Mouse (Mus musculus): ENCODE data around the gene Stard10. TPM values are rescaled to one million over a fixed set of nuclear protein-coding genes. Genes with fewer than 3 reads are reported as not detected.

Stard10 gene
- polyA plus RNA-seq, 1 experiment: 10.9 TPM

- TF ChIP-seq FOSL1 (IDR thresholded peaks at IDR 0.05; ENCODE audit: insufficient read depth, low read length, poor library complexity, severe bottlenecking): no peak
- TF ChIP-seq MYOD1 (IDR thresholded peaks at IDR 0.05; ENCODE audit: control insufficient read depth, insufficient read length, low read depth): no peak
- no peaks in the 10 kb centered on the region for H3K79me3 ChIP-seq (ENCODE audit: low read depth)
- H3K36me3 ChIP-seq (ENCODE audit: control insufficient read depth, insufficient read depth): peaks cover 9% of the 10 kb centered on the region
- H3K4me3 ChIP-seq (ENCODE audit: insufficient read depth, poor library complexity, severe bottlenecking): no peak overlapping the region
- no peak overlapping the region for H3ac ChIP-seq (ENCODE audit: control insufficient read depth, insufficient read length, low read depth)
- no peaks in the 10 kb centered on the region for H3K79me2 ChIP-seq (ENCODE audit: control insufficient read depth, insufficient read depth)
- H3K27me3 ChIP-seq (ENCODE audit: control insufficient read depth, insufficient read depth, insufficient read length): no peaks in the 10 kb centered on the region
Measured at GRCm38 (mm10) chr7:101284504-101284903, 32.4 kb upstream of the Stard10 start.

GRCm38 (mm10) chr7:101286891-101287290, 30.0 kb upstream of the Stard10 start:
- Histone ChIP-seq H3K79me3 (ENCODE audit: low read depth) (no peaks in the 10 kb centered on the region), H3K4me3 (ENCODE audit: insufficient read depth, poor library complexity, severe bottlenecking) (no peak overlapping the region), H3K79me2 (ENCODE audit: control insufficient read depth, insufficient read depth) (no peaks in the 10 kb centered on the region), H3ac (ENCODE audit: control insufficient read depth, insufficient read length, low read depth) (no peak overlapping the region), H3K36me3 (ENCODE audit: control insufficient read depth, insufficient read depth) (peaks cover 9% of the 10 kb centered on the region), H3K27me3 (ENCODE audit: control insufficient read depth, insufficient read depth, insufficient read length) (no peaks in the 10 kb centered on the region)
- TF ChIP-seq MAX (IDR thresholded peaks at IDR 0.05) (no peak), MYOD1 (IDR thresholded peaks at IDR 0.05; ENCODE audit: control insufficient read depth, insufficient read length, low read depth) (no peak), MYOG (IDR thresholded peaks at IDR 0.05; ENCODE audit: control insufficient read depth, extremely low read depth, insufficient read length) (no peak), FOSL1 (IDR thresholded peaks at IDR 0.05; ENCODE audit: insufficient read depth, low read length, poor library complexity, severe bottlenecking) (no peak), USF1 (IDR thresholded peaks at IDR 0.05; ENCODE audit: low read depth) (no peak), CTCF (IDR thresholded peaks at IDR 0.05; ENCODE audit: control insufficient read depth, insufficient read depth, insufficient read length) (no peak), CEBPB (IDR thresholded peaks at IDR 0.05; ENCODE audit: low read depth) (no peak)

GRCm38 (mm10) chr7:101287820-101288219, 29.1 kb upstream of the Stard10 start:
- Histone ChIP-seq H3K79me3 (ENCODE audit: low read depth) (no peaks in the 10 kb centered on the region), H3K36me3 (ENCODE audit: control insufficient read depth, insufficient read depth) (peaks cover 9% of the 10 kb centered on the region), H3K79me2 (ENCODE audit: control insufficient read depth, insufficient read depth) (no peaks in the 10 kb centered on the region), H3K4me3 (ENCODE audit: insufficient read depth, poor library complexity, severe bottlenecking) (no peak overlapping the region), H3K27me3 (ENCODE audit: control insufficient read depth, insufficient read depth, insufficient read length) (no peaks in the 10 kb centered on the region), H3ac (ENCODE audit: control insufficient read depth, insufficient read length, low read depth) (no peak overlapping the region)
- TF ChIP-seq CEBPB (IDR thresholded peaks at IDR 0.05; ENCODE audit: low read depth) (no peak), MAX (IDR thresholded peaks at IDR 0.05) (no peak), CTCF (IDR thresholded peaks at IDR 0.05; ENCODE audit: control insufficient read depth, insufficient read depth, insufficient read length) (no peak), FOSL1 (IDR thresholded peaks at IDR 0.05; ENCODE audit: insufficient read depth, low read length, poor library complexity, severe bottlenecking) (no peak), USF1 (IDR thresholded peaks at IDR 0.05; ENCODE audit: low read depth) (no peak), MYOG (IDR thresholded peaks at IDR 0.05; ENCODE audit: control insufficient read depth, extremely low read depth, insufficient read length) (no peak), MYOD1 (IDR thresholded peaks at IDR 0.05; ENCODE audit: control insufficient read depth, insufficient read length, low read depth) (no peak)

GRCm38 (mm10) chr7:101288436-101288835, 28.4 kb upstream of the Stard10 start:
- no peaks in the 10 kb centered on the region for H3K79me3 ChIP-seq (ENCODE audit: low read depth)

GRCm38 (mm10) chr7:101290401-101290800, 26.5 kb upstream of the Stard10 start:
- no peak overlapping the region for H3K4me3 ChIP-seq (ENCODE audit: insufficient read depth, poor library complexity, severe bottlenecking)

More at GRCm38 (mm10) chr7:101288436-101288835, 28.4 kb upstream of the Stard10 start:
- TF ChIP-seq CTCF (IDR thresholded peaks at IDR 0.05; ENCODE audit: control insufficient read depth, insufficient read depth, insufficient read length) (peak; percentile 28), CEBPB (IDR thresholded peaks at IDR 0.05; ENCODE audit: low read depth) (no peak), MYOG (IDR thresholded peaks at IDR 0.05; ENCODE audit: control insufficient read depth, extremely low read depth, insufficient read length) (no peak), MAX (IDR thresholded peaks at IDR 0.05) (no peak), USF1 (IDR thresholded peaks at IDR 0.05; ENCODE audit: low read depth) (no peak), MYOD1 (IDR thresholded peaks at IDR 0.05; ENCODE audit: control insufficient read depth, insufficient read length, low read depth) (no peak), FOSL1 (IDR thresholded peaks at IDR 0.05; ENCODE audit: insufficient read depth, low read length, poor library complexity, severe bottlenecking) (no peak)
- no peaks in the 10 kb centered on the region for H3K79me2 ChIP-seq (ENCODE audit: control insufficient read depth, insufficient read depth)
- H3K36me3 ChIP-seq (ENCODE audit: control insufficient read depth, insufficient read depth): peaks cover 9% of the 10 kb centered on the region
- H3K27me3 ChIP-seq (ENCODE audit: control insufficient read depth, insufficient read depth, insufficient read length): no peaks in the 10 kb centered on the region
- no peak overlapping the region for H3K4me3 ChIP-seq (ENCODE audit: insufficient read depth, poor library complexity, severe bottlenecking)
- H3ac ChIP-seq (ENCODE audit: control insufficient read depth, insufficient read length, low read depth): no peak overlapping the region

GRCm38 (mm10) chr7:101291211-101291610, 25.7 kb upstream of the Stard10 start:
- peaks cover 15% of the 10 kb centered on the region for H3K36me3 ChIP-seq (ENCODE audit: control insufficient read depth, insufficient read depth)
- H3K4me3 ChIP-seq (ENCODE audit: insufficient read depth, poor library complexity, severe bottlenecking): no peak overlapping the region
- TF ChIP-seq FOSL1 (IDR thresholded peaks at IDR 0.05; ENCODE audit: insufficient read depth, low read length, poor library complexity, severe bottlenecking): no peak
- TF ChIP-seq MAX (IDR thresholded peaks at IDR 0.05): no peak
- TF ChIP-seq MYOD1 (IDR thresholded peaks at IDR 0.05; ENCODE audit: control insufficient read depth, insufficient read length, low read depth): no peak
- TF ChIP-seq USF1 (IDR thresholded peaks at IDR 0.05; ENCODE audit: low read depth): no peak
- no peak for TF ChIP-seq CEBPB (IDR thresholded peaks at IDR 0.05; ENCODE audit: low read depth)
- no peak for TF ChIP-seq CTCF (IDR thresholded peaks at IDR 0.05; ENCODE audit: control insufficient read depth, insufficient read depth, insufficient read length)
- no peak for TF ChIP-seq MYOG (IDR thresholded peaks at IDR 0.05; ENCODE audit: control insufficient read depth, extremely low read depth, insufficient read length)
- no peaks in the 10 kb centered on the region for H3K79me3 ChIP-seq (ENCODE audit: low read depth)
- H3K79me2 ChIP-seq (ENCODE audit: control insufficient read depth, insufficient read depth): no peaks in the 10 kb centered on the region
- H3ac ChIP-seq (ENCODE audit: control insufficient read depth, insufficient read length, low read depth): no peak overlapping the region
- H3K27me3 ChIP-seq (ENCODE audit: control insufficient read depth, insufficient read depth, insufficient read length): no peaks in the 10 kb centered on the region

More at GRCm38 (mm10) chr7:101290401-101290800, 26.5 kb upstream of the Stard10 start:
- TF ChIP-seq MYOG (IDR thresholded peaks at IDR 0.05; ENCODE audit: control insufficient read depth, extremely low read depth, insufficient read length): no peak
- TF ChIP-seq USF1 (IDR thresholded peaks at IDR 0.05; ENCODE audit: low read depth): no peak
- TF ChIP-seq MYOD1 (IDR thresholded peaks at IDR 0.05; ENCODE audit: control insufficient read depth, insufficient read length, low read depth): no peak
- no peak for TF ChIP-seq FOSL1 (IDR thresholded peaks at IDR 0.05; ENCODE audit: insufficient read depth, low read length, poor library complexity, severe bottlenecking)
- TF ChIP-seq MAX (IDR thresholded peaks at IDR 0.05): no peak
- no peak for TF ChIP-seq CTCF (IDR thresholded peaks at IDR 0.05; ENCODE audit: control insufficient read depth, insufficient read depth, insufficient read length)
- no peak for TF ChIP-seq CEBPB (IDR thresholded peaks at IDR 0.05; ENCODE audit: low read depth)
- Histone ChIP-seq H3K36me3 (ENCODE audit: control insufficient read depth, insufficient read depth) (peaks cover 11% of the 10 kb centered on the region), H3K79me2 (ENCODE audit: control insufficient read depth, insufficient read depth) (no peaks in the 10 kb centered on the region), H3ac (ENCODE audit: control insufficient read depth, insufficient read length, low read depth) (no peak overlapping the region), H3K27me3 (ENCODE audit: control insufficient read depth, insufficient read depth, insufficient read length) (no peaks in the 10 kb centered on the region), H3K79me3 (ENCODE audit: low read depth) (no peaks in the 10 kb centered on the region)

Measured in C2C12 (cell line).